Comparison of ENCODE assay signal across 8 mouse cellular contexts in genomic region chr2:73660566-73661134, GRCm38 (mm10).
DNase-seq lines count a peak whose midpoint lies in the region; ATAC-seq and TF ChIP-seq lines count a peak whose summit lies in the region.

No protein-coding gene starts in this region.

- no peak overlapping the region for H3K27ac ChIP-seq in heart, adult 2 months
- peak overlapping the region; percentile 51; the same call in 1 of the 2 replicates for H3K27ac ChIP-seq in lung, embryonic 14.5 days (ENCODE audit: low read depth)
- no peak overlapping the region for H3K27ac ChIP-seq in intestine, postnatal 0 days (ENCODE audit: low read depth, low read length)
- H3K27ac ChIP-seq in stomach, embryonic 16.5 days (ENCODE audit: low read length), result no peak overlapping the region

- DNase-seq in heart, adult 2 months, result no peak
- no peak for DNase-seq in heart, postnatal 25 days (ENCODE audit: low spot score)
- no peak for DNase-seq in lung, embryonic 14.5 days
- no peak for DNase-seq in lung, postnatal 14 days
- DNase-seq in right cerebral cortex, postnatal 14 days, result no peak
- no peak for DNase-seq in gastrocnemius, postnatal 4 days (ENCODE audit: low spot score in 2 of 2)

- H3K9me3 ChIP-seq in lung, embryonic 14.5 days (ENCODE audit: low read depth, low read length), result no peaks in the 10 kb centered on the region
- H3K9me3 ChIP-seq in intestine, postnatal 0 days (ENCODE audit: control insufficient read depth), result no peaks in the 10 kb centered on the region
- H3K9me3 ChIP-seq in stomach, embryonic 16.5 days (replicated peaks; ENCODE audit: control insufficient read depth, low read length), result no peaks in the 10 kb centered on the region

- H3K79me2 ChIP-seq in heart, adult 2 months (replicated peaks; ENCODE audit: control insufficient read depth, insufficient read depth, low read length), result no peaks in the 10 kb centered on the region; the same call in 1 of the 2 replicates

- intact Hi-C loops in heart, adult 2 months (cut with DNase I), result no loop called here
- intact Hi-C loops in heart, postnatal 25 days (cut with DNase I), result no loop called here

- TF ChIP-seq POLR2A in heart, adult 2 months (IDR thresholded peaks at IDR 0.05; ENCODE audit: insufficient read depth, low read depth, low read length), result no peak

- ATAC-seq in lung, embryonic 14.5 days (ENCODE audit: insufficient read depth), result peak; percentile 19; the same call in 1 of the 2 replicates
- ATAC-seq in intestine, postnatal 0 days, result no peak
- no peak; the same call in 1 of the 2 replicates for ATAC-seq in stomach, embryonic 16.5 days (ENCODE audit: insufficient read depth, low FRiP score)

- peaks cover 3% of the 10 kb centered on the region; the same call in 1 of the 2 replicates for H3K4me1 ChIP-seq in heart, adult 2 months (ENCODE audit: control insufficient read depth, insufficient read depth, low read length)
- H3K4me1 ChIP-seq in lung, embryonic 14.5 days (ENCODE audit: insufficient read depth), result peaks cover 9% of the 10 kb centered on the region; the same call in 1 of the 2 replicates
- no peaks in the 10 kb centered on the region for H3K4me1 ChIP-seq in intestine, postnatal 0 days (replicated peaks; ENCODE audit: control insufficient read depth, insufficient read depth, low read length)
- peaks cover 10% of the 10 kb centered on the region; the same call in 1 of the 2 replicates for H3K4me1 ChIP-seq in stomach, embryonic 16.5 days (ENCODE audit: control insufficient read depth, insufficient read depth, low read length)

- H3K27me3 ChIP-seq in heart, adult 2 months (ENCODE audit: control insufficient read depth, insufficient read depth, low read length), result no peaks in the 10 kb centered on the region
- no peaks in the 10 kb centered on the region for H3K27me3 ChIP-seq in lung, embryonic 14.5 days (ENCODE audit: insufficient read depth, low read length)
- H3K27me3 ChIP-seq in intestine, postnatal 0 days (replicated peaks; ENCODE audit: control insufficient read depth, insufficient read depth, low read length), result no peaks in the 10 kb centered on the region
- H3K27me3 ChIP-seq in stomach, embryonic 16.5 days (ENCODE audit: control insufficient read depth, insufficient read depth, low read length), result no peaks in the 10 kb centered on the region

- H3K4me3 ChIP-seq in heart, adult 2 months, result peak overlapping the region; percentile 34; the same call in 1 of the 2 replicates
- H3K4me3 ChIP-seq in lung, embryonic 14.5 days (ENCODE audit: low read depth, low read length), result no peak overlapping the region; the same call in 1 of the 2 replicates
- no peak overlapping the region for H3K4me3 ChIP-seq in intestine, postnatal 0 days (ENCODE audit: low read depth, low read length)
- H3K4me3 ChIP-seq in stomach, embryonic 16.5 days (replicated peaks; ENCODE audit: low read length), result no peak overlapping the region

- no peak for TF ChIP-seq EP300 in heart, adult 2 months (IDR thresholded peaks at IDR 0.05; ENCODE audit: insufficient read depth, low read depth, low read length)

- peak overlapping the region; percentile 58 for H3K4me2 ChIP-seq in lung, embryonic 14.5 days
- H3K4me2 ChIP-seq in intestine, postnatal 0 days (replicated peaks; ENCODE audit: low read depth), result peak overlapping the region; percentile 44
- H3K4me2 ChIP-seq in stomach, embryonic 16.5 days (ENCODE audit: low read depth, low read length), result peak overlapping the region; percentile 52

- TF ChIP-seq CTCF in heart, adult 2 months (IDR thresholded peaks at IDR 0.05), result no peak
- TF ChIP-seq CTCF in lung, embryonic 14.5 days (IDR thresholded peaks at IDR 0.05; ENCODE audit: low read depth), result 0 out of 2 replicates have a peak, but pooled peaks have one; percentile 12
- no peak for TF ChIP-seq CTCF in intestine, postnatal 0 days (IDR thresholded peaks at IDR 0.05; ENCODE audit: low read depth)

- H3K9ac ChIP-seq in heart, adult 2 months (ENCODE audit: low read depth, low read length), result no peak overlapping the region
- no peak overlapping the region for H3K9ac ChIP-seq in lung, embryonic 14.5 days
- H3K9ac ChIP-seq in intestine, postnatal 0 days (ENCODE audit: low read depth, low read length), result no peak overlapping the region
- H3K9ac ChIP-seq in stomach, embryonic 16.5 days (ENCODE audit: low read length), result no peak overlapping the region; the same call in 1 of the 2 replicates

- 89% methylated on average over 11 of the region's 11 CpGs for WGBS in heart, adult 2 months
- 87% methylated on average over 11 of the region's 11 CpGs for WGBS in lung, embryonic 14.5 days
- 91% methylated on average over 11 of the region's 11 CpGs for WGBS in intestine, postnatal 0 days
- 86% methylated on average over 11 of the region's 11 CpGs for WGBS in stomach, embryonic 16.5 days

- H3K36me3 ChIP-seq in heart, adult 2 months (ENCODE audit: control insufficient read depth, insufficient read depth, low read length), result no peaks in the 10 kb centered on the region
- H3K36me3 ChIP-seq in lung, embryonic 14.5 days (ENCODE audit: insufficient read depth), result no peaks in the 10 kb centered on the region
- H3K36me3 ChIP-seq in intestine, postnatal 0 days (ENCODE audit: control insufficient read depth, insufficient read depth), result no peaks in the 10 kb centered on the region
- no peaks in the 10 kb centered on the region for H3K36me3 ChIP-seq in stomach, embryonic 16.5 days (ENCODE audit: control insufficient read depth, insufficient read depth, low read length)
